Mouse (Mus musculus): ENCODE measurements around the gene Gzme.

DNA sequence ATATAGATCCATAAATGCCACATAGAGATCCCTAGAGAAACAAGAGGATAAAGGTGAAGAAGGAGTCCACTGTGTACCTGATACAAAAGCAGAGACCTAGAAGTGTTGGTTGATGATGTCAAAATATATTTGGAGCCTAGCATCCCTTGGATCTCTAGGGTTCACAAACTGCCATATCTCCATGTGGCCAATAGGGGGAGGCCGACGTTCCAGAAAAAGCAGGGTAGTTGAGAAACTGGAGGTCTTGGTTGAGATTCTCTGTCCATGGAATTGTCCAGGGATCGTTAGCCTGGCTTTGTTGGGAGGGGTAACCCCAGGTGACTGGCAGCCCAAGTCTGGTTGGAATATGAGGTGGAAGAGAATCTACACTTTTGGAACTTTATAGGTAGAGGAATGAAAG is 7.9 kb upstream of the Gzme start:
- TF ChIP-seq CTCF (IDR thresholded peaks at IDR 0.05; ENCODE audit: extremely low read depth, insufficient read depth, low read length) (no peak), POLR2A (IDR thresholded peaks at IDR 0.05; ENCODE audit: extremely low read depth, insufficient read depth, low read length) (no peak)

Measured in cortical plate, adult 2 months (tissue).